Mouse (Mus musculus): ENCODE data around the gene Atp8a2. TPM values are rescaled to one million over a fixed set of nuclear protein-coding genes. Genes with fewer than 3 reads are reported as not detected.

Atp8a2 gene
- polyA plus RNA-seq, 1 experiment, result 0.16 TPM

DNA sequence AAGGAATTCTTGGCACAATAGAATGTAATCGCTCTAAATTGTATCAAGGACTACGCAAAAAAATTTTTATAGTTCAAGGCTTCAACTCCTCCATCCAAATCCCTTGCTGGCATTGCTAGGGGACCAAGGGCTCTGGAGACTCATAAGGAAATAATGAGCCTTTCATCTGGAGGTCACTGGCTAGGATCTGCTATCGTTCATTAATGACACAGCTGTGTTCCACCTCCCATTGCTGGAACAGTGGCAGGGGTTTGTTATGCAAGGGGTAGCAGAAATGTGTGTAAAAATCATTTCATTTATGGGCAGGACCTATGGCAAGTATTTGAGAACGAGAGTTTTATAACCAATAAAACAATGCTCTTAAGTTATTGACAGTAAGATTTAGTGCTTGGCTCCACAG lies 387.2 kb downstream of the Atp8a2 start:
- Histone ChIP-seq H3K4me1 (ENCODE audit: control insufficient read depth, insufficient read depth, low read length) (no peaks in the 10 kb centered on the region), H3K27ac (ENCODE audit: insufficient read depth, low read depth, low read length) (no peak overlapping the region), H3K4me3 (ENCODE audit: insufficient read depth, low read length) (no peak overlapping the region)
- TF ChIP-seq CTCF (IDR thresholded peaks at IDR 0.05; ENCODE audit: low read depth, low read length), result no peak
- TF ChIP-seq POLR2A (IDR thresholded peaks at IDR 0.05; ENCODE audit: borderline replicate concordance, low read depth, low read length), result no peak

DNA sequence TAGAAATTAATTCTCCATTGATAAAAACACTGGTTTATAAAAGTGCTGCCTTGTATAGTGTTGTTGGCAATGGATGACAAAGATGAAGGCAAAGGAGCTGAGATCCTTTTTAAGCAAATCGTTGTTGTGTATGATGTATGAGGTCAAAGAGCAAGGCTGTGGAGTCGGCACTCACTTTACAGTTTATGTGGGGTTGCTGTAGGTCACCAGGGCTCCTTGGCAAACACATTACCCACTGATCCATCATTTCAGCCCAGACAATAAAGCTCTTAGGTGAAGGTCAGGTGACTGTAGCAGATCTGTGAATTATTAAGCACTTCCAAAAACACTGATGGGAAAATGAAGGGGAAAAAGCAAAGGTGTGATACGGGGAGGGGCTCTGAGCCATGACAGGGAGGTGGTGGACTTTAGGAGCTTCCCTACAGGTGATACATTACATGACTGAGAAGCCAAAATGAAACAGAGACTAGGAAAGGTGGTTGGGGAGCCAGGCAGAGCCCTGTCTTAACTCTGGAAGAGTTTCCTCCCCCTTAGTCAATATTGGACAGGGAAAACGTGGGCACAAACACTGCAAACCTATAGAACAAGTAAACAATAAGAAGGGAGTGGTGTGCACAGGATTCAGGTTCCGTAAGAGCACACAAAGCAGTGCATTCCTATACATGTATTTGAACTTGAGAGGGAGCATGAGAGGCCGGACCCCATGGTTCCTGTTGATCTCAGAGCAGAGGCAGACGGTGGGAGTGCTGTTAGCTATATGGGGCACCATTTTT lies 389.3 kb downstream of the Atp8a2 start:
- no peak overlapping the region for H3K27ac ChIP-seq (ENCODE audit: insufficient read depth, low read depth, low read length)
- H3K4me1 ChIP-seq (ENCODE audit: control insufficient read depth, insufficient read depth, low read length), result no peaks in the 10 kb centered on the region
- no peak for TF ChIP-seq POLR2A (IDR thresholded peaks at IDR 0.05; ENCODE audit: borderline replicate concordance, low read depth, low read length)
- TF ChIP-seq CTCF (IDR thresholded peaks at IDR 0.05; ENCODE audit: low read depth, low read length), result no peak
- H3K4me3 ChIP-seq (ENCODE audit: insufficient read depth, low read length), result no peak overlapping the region

DNA sequence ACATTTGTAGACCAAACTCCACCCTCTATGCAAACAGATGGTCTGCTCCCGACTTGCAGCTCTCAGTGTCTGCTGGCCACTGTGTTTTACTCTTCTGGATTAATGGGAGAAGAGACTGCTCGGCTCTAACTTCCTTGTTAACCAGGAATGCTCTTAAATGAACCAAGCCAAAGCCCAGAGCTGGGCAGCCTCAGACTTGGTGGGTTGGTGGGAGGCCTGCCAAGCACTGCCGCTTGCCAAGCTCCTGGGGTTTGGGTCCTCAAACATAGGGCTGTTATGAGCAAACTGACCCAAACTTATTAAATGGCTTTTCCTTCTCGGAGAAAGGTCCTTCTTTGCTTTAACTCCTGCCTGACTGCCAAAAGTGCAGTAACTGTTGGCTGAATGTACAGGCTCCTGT lies 390.1 kb downstream of the Atp8a2 start:
- H3K27ac ChIP-seq (ENCODE audit: insufficient read depth, low read depth, low read length), result no peak overlapping the region
- H3K4me3 ChIP-seq (ENCODE audit: insufficient read depth, low read length), result no peak overlapping the region
- no peaks in the 10 kb centered on the region for H3K4me1 ChIP-seq (ENCODE audit: control insufficient read depth, insufficient read depth, low read length)
- TF ChIP-seq CTCF (IDR thresholded peaks at IDR 0.05; ENCODE audit: low read depth, low read length), result no peak
- TF ChIP-seq POLR2A (IDR thresholded peaks at IDR 0.05; ENCODE audit: borderline replicate concordance, low read depth, low read length), result no peak

- no peak overlapping the region for H3K27ac ChIP-seq (ENCODE audit: insufficient read depth, low read depth, low read length)
- no peaks in the 10 kb centered on the region for H3K4me1 ChIP-seq (ENCODE audit: control insufficient read depth, insufficient read depth, low read length)
- no peak overlapping the region for H3K4me3 ChIP-seq (ENCODE audit: insufficient read depth, low read length)
- no peak for TF ChIP-seq POLR2A (IDR thresholded peaks at IDR 0.05; ENCODE audit: borderline replicate concordance, low read depth, low read length)
- no peak for TF ChIP-seq CTCF (IDR thresholded peaks at IDR 0.05; ENCODE audit: low read depth, low read length)
Observed at GRCm38 (mm10) chr14:59806159-59806558, 390.8 kb downstream of the Atp8a2 start.

DNA sequence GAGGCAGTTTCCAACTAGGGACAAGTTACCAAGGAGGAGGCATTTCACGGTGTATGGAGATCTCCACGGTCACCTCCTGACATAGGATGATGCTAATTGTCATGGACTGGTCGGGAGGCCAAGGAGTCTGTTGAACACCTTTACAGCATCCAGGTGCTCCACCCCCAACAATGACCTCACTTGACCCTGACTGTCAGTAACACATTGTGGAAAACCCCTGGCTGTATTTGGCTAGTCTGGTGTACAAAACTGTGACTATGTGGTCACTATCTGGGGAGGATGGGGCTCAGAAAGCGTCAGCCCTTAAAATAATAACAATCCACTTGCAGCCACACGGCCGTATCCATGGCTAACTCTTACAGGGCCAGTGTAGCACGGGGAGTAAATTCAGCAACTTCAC lies 391.3 kb downstream of the Atp8a2 start:
- Histone ChIP-seq H3K27ac (ENCODE audit: insufficient read depth, low read depth, low read length) (no peak overlapping the region), H3K4me1 (ENCODE audit: control insufficient read depth, insufficient read depth, low read length) (no peaks in the 10 kb centered on the region), H3K4me3 (ENCODE audit: insufficient read depth, low read length) (no peak overlapping the region)
- TF ChIP-seq CTCF (IDR thresholded peaks at IDR 0.05; ENCODE audit: low read depth, low read length) (no peak), POLR2A (IDR thresholded peaks at IDR 0.05; ENCODE audit: borderline replicate concordance, low read depth, low read length) (no peak)

GRCm38 (mm10) chr14:59801961-59802599 lies 394.9 kb downstream of the Atp8a2 start:
- no peak overlapping the region for H3K27ac ChIP-seq (ENCODE audit: insufficient read depth, low read depth, low read length)
- H3K4me1 ChIP-seq (ENCODE audit: control insufficient read depth, insufficient read depth, low read length), result no peaks in the 10 kb centered on the region
- no peak overlapping the region for H3K4me3 ChIP-seq (ENCODE audit: insufficient read depth, low read length)
- TF ChIP-seq POLR2A (IDR thresholded peaks at IDR 0.05; ENCODE audit: borderline replicate concordance, low read depth, low read length), result no peak
- TF ChIP-seq CTCF (IDR thresholded peaks at IDR 0.05; ENCODE audit: low read depth, low read length), result no peak

- no peak for TF ChIP-seq CTCF (IDR thresholded peaks at IDR 0.05; ENCODE audit: low read depth, low read length)
- TF ChIP-seq POLR2A (IDR thresholded peaks at IDR 0.05; ENCODE audit: borderline replicate concordance, low read depth, low read length), result no peak
- Histone ChIP-seq H3K4me3 (ENCODE audit: insufficient read depth, low read length) (no peak overlapping the region), H3K4me1 (ENCODE audit: control insufficient read depth, insufficient read depth, low read length) (no peaks in the 10 kb centered on the region), H3K27ac (ENCODE audit: insufficient read depth, low read depth, low read length) (no peak overlapping the region)
Observed at GRCm38 (mm10) chr14:59799511-59799910, 397.5 kb downstream of the Atp8a2 start.

DNA sequence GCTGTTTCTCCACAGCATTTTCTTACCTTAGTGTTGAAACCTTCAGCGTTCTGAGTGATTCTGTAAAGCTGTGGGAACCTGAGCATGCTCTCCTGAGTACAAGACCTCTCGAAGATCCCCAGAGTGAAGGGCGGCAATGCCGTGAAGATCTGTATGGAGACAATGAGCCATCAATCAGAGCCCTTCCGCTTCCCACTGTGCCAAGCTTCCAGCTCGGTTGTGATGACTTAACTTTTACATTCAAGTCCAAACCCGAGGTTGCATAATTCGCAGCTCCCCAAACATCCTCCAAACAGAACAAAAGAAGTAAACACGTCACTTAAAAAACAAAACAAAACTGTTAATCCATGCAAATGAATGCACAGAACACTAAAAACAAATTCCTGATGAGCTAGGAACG lies 403.1 kb downstream of the Atp8a2 start:
- no peak for TF ChIP-seq CTCF (IDR thresholded peaks at IDR 0.05; ENCODE audit: low read depth, low read length)
- no peak for TF ChIP-seq POLR2A (IDR thresholded peaks at IDR 0.05; ENCODE audit: borderline replicate concordance, low read depth, low read length)

GRCm38 (mm10) chr14:59783348-59784341 lies 413.3 kb downstream of the Atp8a2 start:
- H3K27ac ChIP-seq (ENCODE audit: insufficient read depth, low read depth, low read length), result no peak overlapping the region
- H3K4me3 ChIP-seq (ENCODE audit: insufficient read depth, low read length), result no peak overlapping the region
- no peaks in the 10 kb centered on the region for H3K4me1 ChIP-seq (ENCODE audit: control insufficient read depth, insufficient read depth, low read length)
- TF ChIP-seq CTCF (IDR thresholded peaks at IDR 0.05; ENCODE audit: low read depth, low read length), result no peak
- TF ChIP-seq POLR2A (IDR thresholded peaks at IDR 0.05; ENCODE audit: borderline replicate concordance, low read depth, low read length), result no peak

More for the DNA sequence above, 403.1 kb downstream of the Atp8a2 start:
- H3K4me3 ChIP-seq (ENCODE audit: insufficient read depth, low read length), result no peak overlapping the region
- H3K27ac ChIP-seq (ENCODE audit: insufficient read depth, low read depth, low read length), result no peak overlapping the region
- H3K4me1 ChIP-seq (ENCODE audit: control insufficient read depth, insufficient read depth, low read length), result no peaks in the 10 kb centered on the region
